Mouse (Mus musculus): ENCODE measurements around the gene 9130230L23Rik. TPM values are rescaled to one million over a fixed set of nuclear protein-coding genes. Genes with fewer than 3 reads are reported as not detected.

9130230L23Rik gene
- polyA plus RNA-seq (2017; shearing (Covaris generic)): 1.2 TPM

GRCm38 (mm10) chr5:66004134-66004925 lies at the start of gene 9130230L23Rik:
Gene 9130230L23Rik (minus strand): TSS chr5:66004285.

GRCm38 (mm10) chr5:65934783-65935182 lies 69.3 kb downstream of the 9130230L23Rik start, which contains the start of gene Chrna9:
Gene Chrna9 (plus strand): TSS chr5:65934921.

Other genes starting within 250 kb of the 9130230L23Rik start
- gene N4bp2, start 240.8 kb downstream of the 9130230L23Rik start, polyA plus RNA-seq (2017; shearing (Covaris generic)): 9.5 TPM
- gene Rhoh, start 143.1 kb downstream of the 9130230L23Rik start, polyA plus RNA-seq (2017; shearing (Covaris generic)): 176 TPM
- gene Chrna9, start 69.4 kb downstream of the 9130230L23Rik start, polyA plus RNA-seq (2017; shearing (Covaris generic)): not detected
- 29.6 TPM for gene Rbm47, start 168.8 kb upstream of the 9130230L23Rik start, polyA plus RNA-seq (2017; shearing (Covaris generic))

Measured in effector memory CD4-positive, alpha-beta T cell, adult 7 months (primary cell).